Mouse (Mus musculus) lung, embryonic 15.5 days (tissue): ENCODE results near the gene C1qc. TPM values are rescaled to one million over a fixed set of nuclear protein-coding genes. Genes with fewer than 3 reads are reported as not detected.

Experiments
- ATAC-seq: fragments of 200-750 bp; cut with Nextera tagmentation; 2 replicates; pipeline ENCODE4 v1.8.0; 2017; ENCODE audit warnings: moderate number of reproducible peaks, borderline replicate concordance; ENCODE audit not compliant: low FRiP score, low TSS enrichment; ENCODE audit errors: extremely low read depth
- H3K27ac ChIP-seq: fragments of 300-500 bp; sonication (generic); 2 replicates; pipeline ENCODE4 v1.5.1; 2015; ENCODE audit warnings: moderate library complexity, mild to moderate bottlenecking, inconsistent platforms
- H3K27me3 ChIP-seq: fragments of 300-500 bp; sonication (generic); 2 replicates; pipeline ENCODE4 v1.6.1; 2015; ENCODE audit warnings: inconsistent platforms
- H3K36me3 ChIP-seq: fragments of 300-500 bp; sonication (generic); 2 replicates; pipeline ENCODE4 v1.6.1; 2015; ENCODE audit warnings: inconsistent platforms
- H3K4me1 ChIP-seq: fragments of 300-500 bp; sonication (generic); 2 replicates; pipeline ENCODE4 v1.6.1; 2015; ENCODE audit warnings: inconsistent platforms
- H3K4me2 ChIP-seq: fragments of 300-500 bp; sonication (generic); 2 replicates; pipeline ENCODE4 v1.6.1; 2015; ENCODE audit warnings: inconsistent platforms, mild to moderate bottlenecking, moderate library complexity
- H3K4me3 ChIP-seq: fragments of 300-500 bp; sonication (generic); 2 replicates; pipeline ENCODE4 v1.5.1; 2015; ENCODE audit warnings: mild to moderate bottlenecking, inconsistent platforms
- H3K9ac ChIP-seq: fragments of 300-500 bp; sonication (generic); 2 replicates; pipeline ENCODE4 v1.6.1; 2015; ENCODE audit warnings: inconsistent platforms
- H3K9me3 ChIP-seq: fragments of 300-500 bp; sonication (generic); 2 replicates; pipeline ENCODE4 v1.6.1; 2016; ENCODE audit warnings: inconsistent platforms
- WGBS: fragments of 180-500 bp; shearing (Covaris S2); methylation state at CpG from one replicate; pipeline ENCODE4 v1.1.7; 2015; 5-methylcytosine and 5-hydroxymethylcytosine counted together
- polyA plus RNA-seq: library from polyadenylated mRNA; unstranded; fragments of >200 nt; fragmentation: Nextera tagmentation; extraction: Ambion mirVana; gene quantifications from 2 replicates; pipeline ENCODE4 v1.2.1, GENCODE M21; 2015

Gene C1qc
- polyA plus RNA-seq, 1 experiment from 2014 or later: 24.6 TPM

DNA sequence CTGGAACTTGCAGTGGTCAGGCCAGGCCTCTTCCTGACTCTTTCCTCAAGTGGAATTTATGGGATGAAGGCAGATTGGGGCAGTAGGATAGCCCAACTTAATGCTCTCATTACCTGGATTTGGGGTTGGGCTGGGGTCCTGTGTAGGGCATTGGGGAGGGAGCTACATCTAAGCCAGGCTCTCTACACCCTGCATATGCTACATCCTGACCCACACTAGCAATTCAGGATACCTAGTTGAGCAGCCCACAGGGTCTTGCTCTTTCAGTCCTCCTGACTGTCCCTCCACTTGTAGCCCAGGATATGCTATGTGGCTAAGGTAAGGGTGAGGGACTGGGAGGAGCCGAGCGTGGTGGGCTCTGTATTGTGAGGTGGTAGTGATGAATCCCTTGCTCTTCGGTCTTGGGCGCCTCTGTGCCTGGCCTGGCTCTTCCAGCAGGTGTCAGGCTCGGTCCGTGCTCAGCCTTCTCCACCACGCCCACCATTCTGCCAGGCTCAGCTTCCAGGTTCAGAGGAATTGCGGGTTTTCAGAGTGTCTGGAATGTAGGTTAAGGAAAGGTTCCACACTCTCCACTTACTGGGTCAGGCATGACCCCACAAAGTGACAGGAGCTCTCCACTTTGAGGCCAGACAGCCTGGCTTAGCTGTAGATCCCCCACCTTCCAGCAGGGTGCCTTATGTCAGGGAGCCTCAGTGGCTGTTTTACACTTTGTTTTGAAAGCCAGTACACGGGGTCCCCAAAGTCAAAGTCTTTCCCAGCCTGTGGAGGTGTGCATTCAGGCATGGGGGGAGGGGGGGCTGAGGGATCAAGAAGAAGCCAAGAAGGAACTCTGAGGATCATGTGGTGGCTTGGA lies 1.1 kb upstream of the C1qc start:
- Histone ChIP-seq H3K9ac (no peak overlapping the region), H3K27ac (no peak overlapping the region), H3K9me3 (no peaks in the 10 kb centered on the region), H3K4me2 (no peak overlapping the region), H3K4me3 (no peak overlapping the region), H3K36me3 (no peaks in the 10 kb centered on the region), H3K4me1 (no peaks in the 10 kb centered on the region), H3K27me3 (peaks cover 60% of the 10 kb centered on the region)
- WGBS: 6% methylated on average over 9 of the region's 9 CpGs
- ATAC-seq: no peak

DNA sequence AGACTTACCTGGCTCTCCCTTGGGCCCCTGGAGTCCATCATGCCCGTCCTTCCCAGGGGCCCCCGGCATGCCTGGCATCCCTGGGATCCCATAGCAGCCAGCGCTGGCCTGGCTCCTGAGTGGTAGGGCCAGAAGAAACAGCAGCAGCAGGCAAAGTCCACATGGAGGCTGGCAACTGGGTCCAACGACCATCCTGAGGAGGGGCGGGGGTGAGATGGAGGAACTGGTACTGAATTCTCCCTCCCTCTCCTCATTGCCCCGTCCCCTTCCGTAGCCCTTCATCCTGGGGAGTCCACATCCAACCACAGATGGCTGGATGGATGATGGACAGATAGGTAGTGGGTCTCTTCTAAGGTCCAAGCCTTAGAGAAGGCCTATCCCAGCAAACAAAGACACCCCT lies 494 bp downstream of the C1qc start:
- peaks cover 54% of the 10 kb centered on the region for H3K27me3 ChIP-seq
- WGBS: 46% methylated on average over 7 of the region's 7 CpGs
- ATAC-seq: no peak

GRCm38 (mm10) chr4:136891115-136891514 lies 1.8 kb downstream of the C1qc start:
- H3K9me3 ChIP-seq: no peaks in the 10 kb centered on the region
- H3K4me3 ChIP-seq: no peak overlapping the region
- H3K4me2 ChIP-seq: no peak overlapping the region
- H3K9ac ChIP-seq: no peak overlapping the region
- H3K27me3 ChIP-seq: peaks cover 42% of the 10 kb centered on the region
- H3K4me1 ChIP-seq: no peaks in the 10 kb centered on the region
- H3K36me3 ChIP-seq: no peaks in the 10 kb centered on the region
- no peak for ATAC-seq
- WGBS: 85% methylated on average over 4 of the region's 4 CpGs
- no peak overlapping the region for H3K27ac ChIP-seq

More for the DNA sequence above, 494 bp downstream of the C1qc start:
- no peak overlapping the region for H3K4me3 ChIP-seq
- H3K27ac ChIP-seq: no peak overlapping the region
- H3K9me3 ChIP-seq: no peaks in the 10 kb centered on the region
- H3K4me2 ChIP-seq: no peak overlapping the region
- no peaks in the 10 kb centered on the region for H3K36me3 ChIP-seq
- H3K4me1 ChIP-seq: no peaks in the 10 kb centered on the region
- no peak overlapping the region for H3K9ac ChIP-seq

DNA sequence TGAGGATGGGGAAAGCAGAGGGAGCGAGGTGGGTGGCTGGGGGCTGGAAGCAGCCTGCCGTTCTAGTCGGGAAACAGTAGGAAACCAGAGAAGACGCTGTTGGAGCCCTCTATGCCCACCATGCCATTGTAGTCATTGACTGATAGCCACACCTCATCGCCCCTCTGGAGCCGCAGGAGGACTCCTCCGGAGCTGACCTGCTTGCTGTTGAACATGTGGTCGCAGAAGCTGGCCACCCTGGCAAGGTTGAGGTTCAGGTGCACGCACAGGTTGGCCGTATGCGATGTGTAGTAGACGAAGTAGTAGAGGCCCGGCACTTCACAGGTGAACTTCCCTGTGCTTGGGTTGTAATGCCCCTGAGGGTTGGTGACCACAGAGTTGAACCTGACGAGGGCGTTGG lies 2.9 kb downstream of the C1qc start:
- whole genome bisulfite sequencing: 81% methylated on average over 15 of the region's 15 CpGs
- Histone ChIP-seq H3K4me3 (no peak overlapping the region), H3K36me3 (no peaks in the 10 kb centered on the region), H3K9me3 (no peaks in the 10 kb centered on the region), H3K4me2 (no peak overlapping the region), H3K4me1 (no peaks in the 10 kb centered on the region), H3K27ac (no peak overlapping the region), H3K9ac (no peak overlapping the region), H3K27me3 (peaks cover 31% of the 10 kb centered on the region)
- no peak for ATAC-seq

- Histone ChIP-seq H3K36me3 (no peaks in the 10 kb centered on the region), H3K4me3 (no peak overlapping the region), H3K9me3 (no peaks in the 10 kb centered on the region), H3K4me2 (no peak overlapping the region), H3K27ac (no peak overlapping the region), H3K4me1 (no peaks in the 10 kb centered on the region), H3K9ac (no peak overlapping the region), H3K27me3 (peaks cover 16% of the 10 kb centered on the region)
- ATAC-seq: no peak
- WGBS: 54% methylated on average over 5 of the region's 5 CpGs
Measured at GRCm38 (mm10) chr4:136887714-136888113, 5.2 kb downstream of the C1qc start.

GRCm38 (mm10) chr4:136886101-136886500 lies 6.8 kb downstream of the C1qc start, which contains the start of gene C1qb:
Gene C1qb, minus strand, starts transcription at chr4:136886187.
- Histone ChIP-seq H3K27me3 (peaks cover 10% of the 10 kb centered on the region; the same call in 1 of the 2 replicates), H3K4me2 (no peak within 1 kb of the TSS), H3K9me3 (no peaks in the 10 kb centered on the region), H3K4me1 (no peaks in the 10 kb centered on the region), H3K4me3 (no peak within 1 kb of the TSS), H3K27ac (no peak within 1 kb of the TSS), H3K9ac (no peak within 1 kb of the TSS), H3K36me3 (no peaks in the 10 kb centered on the region)
- ATAC-seq: no peak
- 65% methylated on average over 7 of the region's 7 CpGs for WGBS

- Histone ChIP-seq H3K9me3 (no peaks in the 10 kb centered on the region), H3K4me3 (no peak overlapping the region), H3K4me1 (no peaks in the 10 kb centered on the region), H3K4me2 (no peak overlapping the region), H3K36me3 (no peaks in the 10 kb centered on the region), H3K27me3 (peaks cover 6% of the 10 kb centered on the region; the same call in 1 of the 2 replicates), H3K9ac (no peak overlapping the region), H3K27ac (no peak overlapping the region)
- WGBS: 19% methylated on average over 5 of the region's 5 CpGs
- ATAC-seq: no peak
Measured at GRCm38 (mm10) chr4:136878601-136879000, 14.3 kb downstream of the C1qc start.

DNA sequence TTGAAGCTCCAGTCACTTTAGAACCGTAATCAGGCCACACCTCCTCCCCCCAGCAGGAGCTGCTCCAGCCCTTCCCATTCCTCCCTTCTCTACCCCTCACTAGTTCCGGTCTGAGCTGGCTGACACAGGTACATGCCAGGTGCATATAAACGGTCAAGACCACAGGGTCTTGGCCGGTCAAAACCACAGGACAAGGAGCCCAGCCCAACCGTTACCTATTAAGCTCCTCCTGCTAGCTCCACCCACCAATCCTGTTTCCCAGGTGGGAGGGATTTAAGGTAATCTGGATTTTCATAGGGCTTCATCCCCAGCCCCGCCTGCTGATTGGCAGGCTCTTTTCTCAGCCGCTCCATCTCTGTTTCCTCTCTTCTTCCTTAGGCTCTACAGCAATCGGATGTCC lies 14.7 kb downstream of the C1qc start:
- no peak overlapping the region for H3K27ac ChIP-seq
- H3K4me2 ChIP-seq: no peak overlapping the region
- H3K9me3 ChIP-seq: no peaks in the 10 kb centered on the region
- no peak overlapping the region for H3K9ac ChIP-seq
- WGBS: 39% methylated on average over 8 of the region's 8 CpGs
- H3K4me1 ChIP-seq: no peaks in the 10 kb centered on the region
- H3K36me3 ChIP-seq: no peaks in the 10 kb centered on the region
- H3K4me3 ChIP-seq: no peak overlapping the region
- peaks cover 6% of the 10 kb centered on the region; the same call in 1 of the 2 replicates for H3K27me3 ChIP-seq
- no peak for ATAC-seq

GRCm38 (mm10) chr4:136876971-136877370 lies 15.9 kb downstream of the C1qc start:
- 19% methylated on average over 7 of the region's 7 CpGs for WGBS
- Histone ChIP-seq H3K9me3 (no peaks in the 10 kb centered on the region), H3K36me3 (no peaks in the 10 kb centered on the region), H3K4me3 (no peak overlapping the region), H3K27ac (no peak overlapping the region), H3K9ac (no peak overlapping the region), H3K4me2 (no peak overlapping the region), H3K4me1 (no peaks in the 10 kb centered on the region), H3K27me3 (peaks cover 6% of the 10 kb centered on the region; the same call in 1 of the 2 replicates)
- ATAC-seq: no peak

DNA sequence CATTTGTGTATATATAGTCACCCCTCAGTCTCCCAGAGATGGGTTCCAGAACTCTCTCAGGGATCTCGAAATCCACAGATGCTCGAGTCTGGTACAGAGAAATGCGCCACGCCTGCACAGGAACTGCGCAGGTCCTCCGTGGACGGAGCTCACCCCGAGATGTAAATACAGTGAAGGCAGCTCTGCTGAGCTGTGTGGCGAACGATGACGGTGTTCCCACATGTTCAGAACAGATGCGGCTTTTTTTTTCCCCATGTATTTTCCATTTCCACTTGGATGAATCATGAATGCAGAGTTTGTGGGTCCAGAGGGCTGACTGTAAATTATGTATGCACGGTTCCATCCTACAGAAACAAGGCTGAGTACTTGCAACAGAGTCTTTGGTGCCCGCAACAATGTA lies 17.9 kb downstream of the C1qc start:
- ATAC-seq: no peak
- H3K4me3 ChIP-seq: no peak overlapping the region
- no peak overlapping the region for H3K4me2 ChIP-seq
- no peaks in the 10 kb centered on the region for H3K9me3 ChIP-seq
- H3K36me3 ChIP-seq: no peaks in the 10 kb centered on the region
- 86% methylated on average over 14 of the region's 14 CpGs for WGBS
- no peak overlapping the region for H3K9ac ChIP-seq
- H3K27ac ChIP-seq: no peak overlapping the region
- H3K4me1 ChIP-seq: no peaks in the 10 kb centered on the region
- H3K27me3 ChIP-seq: peaks cover 6% of the 10 kb centered on the region; the same call in 1 of the 2 replicates

GRCm38 (mm10) chr4:136868371-136868770 lies 24.5 kb downstream of the C1qc start:
- Histone ChIP-seq H3K4me1 (0 out of 2 replicates have a peak, but pooled peaks cover 5% of the 10 kb centered on the region), H3K9ac (no peak overlapping the region), H3K36me3 (no peaks in the 10 kb centered on the region), H3K4me3 (no peak overlapping the region), H3K4me2 (no peak overlapping the region), H3K9me3 (no peaks in the 10 kb centered on the region), H3K27ac (no peak overlapping the region), H3K27me3 (peaks cover 13% of the 10 kb centered on the region; the same call in 1 of the 2 replicates)
- WGBS: 66% methylated on average over 6 of the region's 6 CpGs
- no peak for ATAC-seq

- peak; percentile 35; the same call in 1 of the 2 replicates for ATAC-seq
- Histone ChIP-seq H3K9me3 (no peaks in the 10 kb centered on the region), H3K4me3 (no peak overlapping the region), H3K4me1 (0 out of 2 replicates have a peak, but pooled peaks cover 5% of the 10 kb centered on the region), H3K36me3 (no peaks in the 10 kb centered on the region), H3K9ac (no peak overlapping the region), H3K27me3 (peaks cover 18% of the 10 kb centered on the region), H3K4me2 (no peak overlapping the region), H3K27ac (no peak overlapping the region)
- 5% methylated on average over 9 of the region's 12 CpGs for WGBS
Measured at GRCm38 (mm10) chr4:136867690-136868345, 25.0 kb downstream of the C1qc start.
